Mouse (Mus musculus) kidney, postnatal 36 days (tissue): ENCODE data around the gene Gatd1.
"Not testable (repeated sequence)": the region's sequence is repeated elsewhere in the genome, so short reads cannot be mapped to it uniquely, and the experiment has no call there.

Experiments
- DNase-seq, 2 experiments: peaks; one replicate each; pipeline ENCODE4 v3.0.0; 2021 to 2022; ENCODE audit warnings: mixed read lengths in 2 of 2

The Gatd1 gene

DNA sequence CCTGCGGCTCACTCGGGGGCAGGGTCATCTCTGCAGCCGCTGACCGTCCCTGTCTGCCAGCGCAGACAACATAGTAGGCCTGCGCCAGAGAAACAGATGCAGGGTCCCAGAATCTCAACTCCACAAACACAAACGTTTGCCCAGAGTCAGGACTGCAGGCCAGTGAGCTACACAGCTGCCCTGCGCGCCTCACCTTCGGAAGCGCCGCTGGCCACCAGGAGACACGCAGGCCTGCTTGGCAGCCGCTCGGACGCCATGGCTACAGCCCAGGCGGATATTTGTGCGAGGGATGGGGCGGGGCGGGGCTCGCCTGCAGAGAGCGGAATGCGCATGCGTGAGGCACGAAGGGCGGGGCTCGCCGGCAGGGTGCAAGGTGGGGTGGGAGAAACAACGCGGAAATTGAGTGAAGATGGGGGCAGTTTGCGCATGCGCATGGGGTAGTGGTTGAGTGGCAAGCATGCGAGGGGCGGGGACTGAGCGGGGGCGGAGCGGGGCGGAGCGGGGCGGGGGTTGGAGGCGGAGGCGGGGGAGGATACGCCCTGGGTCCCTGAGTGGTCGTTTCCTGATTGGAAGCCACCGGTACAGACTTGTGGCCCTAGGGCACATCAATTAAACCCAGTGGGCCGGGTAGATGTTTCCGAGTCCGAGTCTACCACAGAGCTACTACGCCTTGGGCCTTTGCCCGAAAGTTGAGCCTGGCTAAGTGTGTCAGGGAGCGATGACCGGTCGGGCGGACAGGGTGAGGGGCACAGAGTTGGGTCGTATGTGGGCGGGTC is at the start of gene Gatd1:
Gene Gatd1, minus strand, starts transcription at position 328 of the 776 bp plus-strand sequence.
- peak; percentile 100 for DNase-seq

DNA sequence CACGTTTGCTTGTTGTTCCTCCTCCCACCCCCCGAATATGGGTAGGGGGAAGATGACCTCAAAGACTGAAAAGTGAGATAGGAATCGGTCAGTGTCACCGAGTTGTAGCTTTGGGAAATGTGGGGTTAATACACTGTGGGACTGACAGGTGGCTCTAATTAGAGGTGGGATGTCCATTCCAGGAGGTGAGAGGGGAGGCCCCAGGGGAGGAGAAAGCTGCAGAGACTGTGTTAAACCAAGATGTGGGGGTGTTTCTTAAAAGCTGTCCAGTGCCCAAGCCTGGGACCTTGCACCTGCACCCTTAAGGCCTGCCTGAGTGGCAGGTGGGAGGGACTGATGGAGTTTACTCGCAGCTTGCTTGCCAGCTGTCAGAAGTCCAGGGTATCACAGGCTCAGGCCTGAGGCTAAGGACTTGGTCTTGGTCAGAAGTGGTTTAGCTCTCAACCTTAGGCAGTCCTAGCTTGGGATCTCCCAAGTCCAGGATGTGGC is 48.4 kb upstream of the Gatd1 start:
- peak; percentile 83 to 84 for DNase-seq

DNA sequence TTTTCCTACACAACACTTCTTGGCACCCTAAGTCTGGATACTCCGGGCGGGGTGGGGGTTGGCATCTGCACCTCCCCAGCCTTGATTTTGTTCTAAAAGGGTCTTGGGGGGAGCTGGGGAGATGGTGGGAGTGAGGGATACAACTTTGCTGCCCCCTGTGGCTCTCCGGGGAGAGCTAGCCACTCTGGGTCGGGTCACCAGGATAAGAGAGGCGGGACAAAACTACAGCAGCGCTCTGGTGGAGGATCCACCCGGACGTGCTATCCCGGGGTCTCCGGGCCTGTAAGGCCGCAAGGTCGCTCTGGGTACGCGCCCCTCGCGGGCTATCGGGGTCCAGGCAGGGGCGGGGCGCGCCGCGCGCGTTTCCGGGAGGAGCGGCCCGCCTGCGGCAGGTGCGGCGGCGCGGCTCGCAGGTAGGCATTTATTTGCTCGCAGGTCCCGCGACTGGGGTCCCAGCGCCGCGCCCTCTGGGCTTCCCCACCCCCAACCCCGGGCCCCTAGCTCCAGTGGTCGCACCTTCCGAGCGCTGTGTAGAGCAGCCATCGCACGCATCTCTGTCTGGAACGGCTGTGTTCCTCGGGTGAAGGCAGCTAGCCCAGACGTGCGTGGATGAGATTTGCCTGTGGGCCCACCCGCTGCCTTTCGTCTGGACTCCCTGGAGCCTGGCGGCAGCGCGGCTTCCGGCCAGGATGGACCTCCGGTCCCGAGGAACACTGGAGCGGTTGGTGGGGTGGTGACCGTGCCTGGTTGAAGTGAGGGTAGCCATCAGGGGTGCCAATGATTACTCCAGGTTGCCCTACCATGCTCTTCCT is 47.8 kb upstream of the Gatd1 start:
- peak in 1 of 2 experiments; percentile 66 for DNase-seq

DNA sequence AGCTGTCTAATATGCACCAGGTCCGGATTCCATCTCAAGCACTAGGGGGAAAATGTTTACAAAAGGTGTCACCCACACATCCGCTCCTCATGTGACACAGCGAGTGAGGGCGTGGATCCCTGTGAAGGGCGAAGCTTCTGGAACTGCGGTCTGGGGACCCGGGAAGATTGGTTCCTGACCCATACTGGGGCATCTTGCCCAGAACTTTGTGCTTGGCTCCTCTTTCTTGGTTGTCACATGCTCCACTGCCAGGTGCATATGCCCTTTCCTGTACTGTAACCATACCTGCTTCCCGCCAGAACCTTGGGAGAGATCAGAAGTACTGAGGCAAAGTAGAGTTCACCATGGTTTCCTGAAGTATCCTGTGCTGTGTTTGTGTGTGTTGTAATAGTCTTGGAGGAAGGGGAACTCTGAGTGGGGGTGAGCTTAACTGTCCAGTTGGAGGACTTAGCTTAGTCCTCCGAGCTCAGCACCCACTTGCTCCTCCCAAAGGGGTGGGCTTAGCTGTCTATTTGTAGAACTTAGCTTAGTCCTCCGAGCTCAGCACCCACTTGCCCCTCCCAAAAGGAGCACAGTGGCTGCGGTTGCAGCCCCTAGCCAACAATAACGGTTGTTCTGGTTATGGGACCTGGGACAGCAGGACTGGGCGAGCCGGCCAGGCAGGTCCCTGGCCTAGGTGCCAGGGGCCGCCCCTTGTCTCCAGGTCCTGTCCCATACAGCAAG is 46.6 kb upstream of the Gatd1 start, which contains the start of gene Cracr2b:
Gene Cracr2b, plus strand, starts transcription at position 704 of the 723 bp plus-strand sequence.
- DNase-seq: no peak

DNA sequence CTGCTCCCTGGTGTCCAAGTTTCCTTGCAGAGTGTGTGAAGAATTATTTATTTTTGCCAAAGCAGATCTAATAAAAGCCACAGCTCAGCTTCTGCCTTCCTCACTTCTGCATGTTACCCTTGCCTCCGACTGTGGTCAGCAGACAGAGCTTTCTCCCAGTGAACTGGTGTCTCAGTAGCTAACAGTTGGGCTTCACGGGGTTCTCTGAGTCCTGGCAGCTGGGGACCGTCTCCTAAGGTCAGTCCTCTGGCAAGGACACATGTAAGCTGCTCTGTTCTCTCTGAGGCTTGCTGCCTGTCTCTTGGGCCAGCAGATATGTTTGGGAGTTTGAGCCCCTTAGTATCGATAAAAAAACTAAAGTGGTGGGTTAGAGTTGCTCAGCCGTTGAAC is 46.1 kb upstream of the Gatd1 start:
- no peak for DNase-seq

DNA sequence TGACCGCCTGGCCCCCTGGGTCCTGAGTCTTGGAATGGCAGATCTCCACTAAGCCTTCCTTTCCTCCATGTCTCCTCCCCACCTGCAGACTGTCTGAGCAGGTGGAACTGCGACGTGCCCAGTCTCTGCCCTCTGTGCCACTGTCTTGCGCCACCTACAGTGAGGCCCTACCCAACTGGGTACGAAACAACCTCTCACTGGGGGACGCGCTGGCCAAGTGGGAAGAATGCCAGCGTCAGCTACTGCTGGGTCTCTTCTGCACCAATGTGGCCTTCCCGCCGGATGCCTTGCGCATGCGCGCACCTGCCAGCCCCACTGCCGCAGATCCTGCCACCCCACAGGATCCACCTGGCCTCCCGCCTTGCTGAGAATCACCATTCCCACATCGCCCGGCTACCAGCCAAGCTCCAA is 45.4 kb upstream of the Gatd1 start:
- no peak for DNase-seq

DNA sequence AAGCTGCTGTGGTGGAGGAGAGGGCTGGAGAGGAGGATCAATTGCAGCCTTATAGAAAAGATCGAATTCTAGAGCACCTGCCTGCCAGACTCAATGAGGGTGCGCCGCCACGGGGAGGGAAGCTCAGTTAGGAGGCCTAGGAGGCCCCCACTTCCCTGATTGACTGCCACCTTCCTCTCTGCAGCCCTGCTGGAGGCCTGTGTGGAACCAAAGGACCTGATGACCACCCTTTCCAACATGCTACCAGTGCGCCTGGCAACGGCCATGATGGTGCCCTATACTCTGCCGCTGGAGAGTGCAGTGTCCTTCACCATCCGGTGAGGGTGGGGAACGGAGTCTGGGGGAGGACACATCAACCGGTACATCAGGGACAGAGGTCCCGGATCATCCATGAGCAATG is 44.7 kb upstream of the Gatd1 start:
- DNase-seq: no peak

DNA sequence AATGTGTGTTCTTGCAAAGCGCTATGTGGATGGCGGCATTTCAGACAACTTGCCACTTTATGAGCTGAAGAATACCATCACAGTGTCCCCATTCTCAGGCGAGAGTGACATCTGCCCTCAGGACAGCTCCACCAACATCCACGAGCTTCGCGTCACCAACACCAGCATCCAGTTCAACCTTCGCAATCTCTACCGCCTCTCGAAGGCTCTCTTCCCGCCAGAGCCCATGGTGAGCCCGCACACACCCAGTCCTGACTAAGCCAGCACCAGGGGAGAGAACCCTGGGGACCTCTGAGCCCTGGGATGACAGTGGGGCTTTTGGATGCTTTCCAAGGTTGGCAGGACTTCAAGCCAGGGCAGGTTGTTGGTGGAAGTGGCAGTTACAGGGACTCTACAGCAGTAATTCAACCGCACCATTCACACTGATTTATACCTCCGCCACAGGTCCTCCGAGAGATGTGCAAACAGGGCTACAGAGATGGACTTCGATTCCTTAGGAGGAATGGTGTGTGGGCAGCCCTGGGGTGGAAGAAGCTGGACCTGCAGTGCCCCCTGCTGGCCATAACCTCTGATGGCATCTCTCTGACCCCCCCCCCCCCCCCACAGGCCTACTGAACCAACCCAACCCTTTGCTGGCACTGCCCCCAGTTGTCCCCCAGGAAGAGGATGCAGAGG is 44.2 kb upstream of the Gatd1 start:
- DNase-seq: peak; percentile 70 to 86

DNA sequence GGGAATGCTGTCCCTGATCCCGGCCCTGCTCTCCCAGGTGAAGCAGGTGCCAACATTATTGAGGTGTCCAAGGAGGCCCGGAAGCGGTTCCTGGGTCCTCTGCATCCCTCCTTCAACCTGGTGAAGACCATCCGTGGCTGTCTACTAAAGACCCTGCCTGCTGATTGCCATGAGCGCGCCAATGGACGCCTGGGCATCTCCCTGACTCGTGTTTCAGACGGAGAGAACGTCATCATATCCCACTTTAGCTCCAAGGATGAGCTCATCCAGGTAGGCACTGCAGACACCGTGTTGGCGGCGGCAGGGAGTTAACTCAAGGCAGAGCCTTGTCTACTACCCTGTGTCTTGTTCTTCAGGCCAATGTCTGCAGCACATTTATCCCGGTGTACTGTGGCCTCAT is 43.3 kb upstream of the Gatd1 start:
- no peak for DNase-seq

DNA sequence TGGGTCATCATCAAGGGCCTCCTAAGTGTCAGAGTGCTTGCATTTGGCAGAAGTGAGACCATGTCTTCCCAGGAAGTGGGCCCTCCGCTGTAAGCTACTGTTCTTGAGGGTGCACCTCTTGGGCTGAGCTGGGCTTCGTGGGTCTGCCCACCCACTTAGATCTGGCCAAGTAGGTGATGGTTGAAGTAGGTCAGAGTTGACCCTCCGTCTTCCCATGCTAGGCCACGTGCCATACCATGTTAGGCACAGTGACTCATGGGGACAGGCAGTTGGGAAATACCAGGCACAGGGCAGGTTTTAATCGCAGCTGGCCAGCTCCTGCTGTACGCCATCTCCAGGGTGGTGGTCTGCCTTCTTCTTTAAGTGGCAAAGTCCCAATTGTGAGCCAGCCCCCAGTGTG is 42.8 kb upstream of the Gatd1 start:
- DNase-seq: no peak

DNA sequence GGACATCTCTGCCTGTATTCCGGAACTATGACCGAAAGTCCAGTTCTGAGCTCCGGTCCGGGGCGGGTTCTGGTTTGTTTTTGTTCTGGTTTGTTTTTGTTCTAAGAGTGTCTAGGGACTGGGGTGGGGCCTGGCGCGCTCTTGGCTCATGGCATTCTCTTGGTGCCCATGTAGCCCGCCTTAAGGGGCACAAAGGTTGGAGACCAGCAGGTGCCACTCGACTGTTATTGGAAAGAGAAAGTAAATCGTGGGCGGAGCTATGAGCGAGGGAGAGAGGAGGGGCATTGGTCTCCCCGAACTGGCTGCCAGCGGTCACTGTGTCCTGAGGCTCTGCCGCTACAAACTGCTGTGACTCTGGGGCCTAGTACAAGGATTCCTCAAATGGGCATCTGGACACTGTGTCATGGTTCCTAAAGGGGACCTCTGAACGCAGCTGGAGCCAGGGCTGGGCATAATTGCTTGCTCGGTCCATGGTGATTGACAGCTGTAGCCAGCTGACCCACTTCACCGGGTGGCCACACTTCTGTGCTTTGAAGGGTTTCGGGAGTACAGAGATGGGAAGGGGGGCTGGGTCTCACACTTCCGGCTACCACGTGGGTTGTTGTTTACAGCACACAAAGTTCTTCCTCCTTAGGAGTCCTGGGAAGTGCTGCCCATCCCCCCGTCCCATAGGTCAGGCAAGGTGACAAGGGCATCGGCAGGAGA is 41.8 kb upstream of the Gatd1 start:
- peak; percentile 89 to 93 for DNase-seq

DNA sequence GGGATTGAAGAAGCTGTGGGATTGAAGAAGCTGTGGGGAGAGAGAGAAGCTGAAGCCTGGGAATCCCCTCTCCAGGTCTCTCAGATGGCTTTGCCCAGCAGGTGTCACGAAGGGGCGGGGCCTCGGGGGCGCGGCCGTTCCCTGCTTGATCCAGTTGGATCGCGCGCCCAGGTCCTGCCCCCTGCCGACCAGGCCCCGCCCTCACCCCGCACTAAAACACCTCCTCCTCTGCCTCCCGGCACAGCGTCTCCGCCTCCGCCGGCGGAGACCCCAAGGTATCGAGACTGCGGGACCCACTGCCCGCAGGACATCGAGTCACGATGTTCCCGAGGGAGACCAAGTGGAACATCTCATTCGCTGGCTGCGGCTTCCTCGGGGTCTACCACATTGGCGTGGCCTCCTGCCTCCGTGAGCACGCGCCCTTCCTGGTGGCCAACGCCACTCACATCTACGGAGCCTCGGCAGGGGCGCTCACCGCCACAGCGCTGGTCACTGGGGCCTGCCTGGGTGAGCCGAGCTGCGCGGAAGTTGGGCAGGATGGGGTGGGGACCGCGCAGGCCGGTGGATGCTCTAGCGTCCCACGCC is 41.1 kb upstream of the Gatd1 start, which contains the start of gene Pnpla2:
Gene Pnpla2, plus strand, starts transcription at position 232 of the 585 bp plus-strand sequence.
- peak; percentile 98 to 100 for DNase-seq

DNA sequence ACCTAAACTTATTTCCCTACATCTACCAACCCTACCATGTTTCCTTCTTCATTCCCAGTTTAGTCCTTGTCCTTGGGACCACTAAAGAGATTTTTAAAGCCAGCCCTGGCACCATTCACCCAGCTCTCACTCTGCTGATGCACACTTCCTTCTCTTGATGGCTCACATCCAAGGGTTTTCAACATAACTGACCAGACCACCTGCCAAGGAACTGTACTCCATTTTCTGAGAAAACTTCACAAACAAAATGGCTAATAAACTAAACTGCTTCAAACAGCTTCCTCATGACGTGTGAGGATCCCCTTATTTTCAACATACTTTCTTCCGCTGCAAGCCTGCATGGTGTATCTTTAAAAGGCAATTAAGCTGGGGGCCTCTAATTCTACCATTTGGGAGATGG is 39.7 kb upstream of the Gatd1 start:
- no peak for DNase-seq

DNA sequence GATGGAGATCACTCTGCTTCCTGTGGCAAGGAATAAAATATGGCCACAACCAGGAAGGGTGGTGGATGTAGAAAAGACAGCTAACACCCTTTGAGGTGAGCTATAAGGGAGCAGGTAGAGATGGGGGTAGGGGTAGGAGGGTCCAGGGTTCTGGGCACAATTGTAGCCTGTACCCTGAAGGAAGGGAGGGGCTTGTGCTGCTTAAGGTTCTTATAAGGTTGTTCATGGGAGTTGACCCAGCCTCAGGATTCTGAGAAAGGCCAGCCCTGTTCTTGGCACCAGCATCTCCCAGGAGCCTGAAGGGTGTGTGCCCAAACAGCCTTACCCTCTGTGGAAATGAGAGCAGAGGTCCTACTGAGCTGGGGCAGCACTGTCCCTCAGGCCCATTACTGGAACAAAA is 38.0 kb upstream of the Gatd1 start:
- DNase-seq: no peak

DNA sequence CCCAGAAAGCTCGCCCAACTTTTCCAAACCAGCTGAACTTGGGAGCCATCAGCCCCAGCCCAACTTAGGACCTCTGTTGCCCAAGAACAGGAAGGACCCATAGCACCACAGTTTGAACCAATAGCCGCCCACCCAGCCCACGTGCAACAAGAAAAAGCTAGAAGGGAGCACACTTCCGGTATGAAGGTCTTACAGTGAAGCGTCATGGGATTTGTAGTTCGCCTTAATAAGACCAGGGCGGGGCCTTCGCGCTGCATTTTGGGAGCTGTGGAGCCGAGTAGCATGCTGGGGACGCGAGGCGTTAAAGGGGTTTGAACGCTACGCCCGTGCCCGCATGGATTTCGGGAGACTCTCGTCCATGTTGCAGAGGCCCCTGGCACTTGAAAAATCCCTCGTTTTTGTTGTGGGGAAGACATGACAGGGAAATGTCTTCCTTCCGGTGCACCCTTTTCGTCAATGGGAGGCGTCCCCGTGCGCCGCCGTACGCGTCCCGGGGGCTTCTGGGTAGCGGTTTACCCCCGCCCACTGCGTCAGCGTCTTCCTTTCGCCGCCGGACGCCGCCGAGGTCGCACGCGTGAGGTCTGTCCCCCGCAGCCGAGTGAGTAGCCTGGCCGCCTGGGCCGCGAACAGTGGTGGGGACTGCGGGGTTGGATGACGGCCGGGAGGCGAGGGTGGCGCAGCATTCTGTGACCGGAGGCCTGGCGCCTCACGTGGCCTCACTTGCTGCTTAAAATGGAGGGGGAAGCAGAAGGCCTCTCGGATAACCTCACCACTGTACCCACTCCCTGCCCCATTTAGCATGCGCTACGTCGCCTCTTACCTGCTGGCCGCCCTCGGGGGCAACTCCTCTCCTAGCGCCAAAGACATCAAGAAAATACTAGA is 33.4 kb upstream of the Gatd1 start, which contains the start of gene Rplp2:
Gene Rplp2, plus strand, starts transcription at position 261 of the 882 bp plus-strand sequence.
- peak; percentile 95 to 96 for DNase-seq

DNA sequence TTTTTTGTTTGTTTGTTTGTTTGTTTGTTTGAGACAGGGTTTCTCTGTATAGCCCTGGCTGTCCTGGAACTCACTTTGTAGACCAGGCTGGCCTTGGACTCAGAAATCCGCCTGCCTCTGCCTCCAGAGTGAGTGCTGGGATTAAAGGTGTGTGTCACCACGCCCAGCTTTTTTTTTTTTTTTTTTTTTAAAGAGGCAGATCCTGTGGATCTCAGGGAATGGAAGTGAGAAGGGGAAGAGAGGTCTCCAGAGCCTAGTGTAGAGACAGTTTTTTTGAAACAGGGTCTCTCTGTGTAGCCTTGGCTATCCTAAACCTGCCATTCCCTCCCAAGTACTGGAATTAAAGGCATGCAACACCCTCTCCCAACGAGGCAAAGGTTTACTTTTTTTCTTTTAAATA is 32.4 kb upstream of the Gatd1 start:
- DNase-seq: not testable (repeated sequence)

DNA sequence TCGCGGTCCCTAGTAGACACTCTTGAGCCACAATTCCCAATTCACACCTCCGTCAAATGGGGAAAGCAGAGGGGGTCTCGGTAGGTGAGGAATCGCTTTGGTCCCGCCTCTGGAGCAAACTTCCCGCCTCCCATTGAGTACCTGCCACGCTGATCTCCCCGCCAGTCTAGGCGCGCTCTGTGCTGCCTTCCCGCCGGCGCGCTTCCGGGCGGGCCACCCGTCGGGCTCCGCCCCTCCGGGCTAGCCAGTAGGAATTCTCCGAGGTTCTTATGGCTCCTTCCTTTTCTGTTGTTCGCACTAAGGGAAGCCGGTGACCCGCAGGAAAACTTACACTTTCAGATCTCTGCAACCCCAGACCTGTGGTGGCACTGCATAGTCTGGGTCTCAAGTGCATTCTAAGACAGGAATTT is 29.9 kb upstream of the Gatd1 start, which contains the start of gene Pidd1:
Gene Pidd1, minus strand, starts transcription at position 198 of the 410 bp plus-strand sequence.
- DNase-seq: peak; percentile 77 to 85

DNA sequence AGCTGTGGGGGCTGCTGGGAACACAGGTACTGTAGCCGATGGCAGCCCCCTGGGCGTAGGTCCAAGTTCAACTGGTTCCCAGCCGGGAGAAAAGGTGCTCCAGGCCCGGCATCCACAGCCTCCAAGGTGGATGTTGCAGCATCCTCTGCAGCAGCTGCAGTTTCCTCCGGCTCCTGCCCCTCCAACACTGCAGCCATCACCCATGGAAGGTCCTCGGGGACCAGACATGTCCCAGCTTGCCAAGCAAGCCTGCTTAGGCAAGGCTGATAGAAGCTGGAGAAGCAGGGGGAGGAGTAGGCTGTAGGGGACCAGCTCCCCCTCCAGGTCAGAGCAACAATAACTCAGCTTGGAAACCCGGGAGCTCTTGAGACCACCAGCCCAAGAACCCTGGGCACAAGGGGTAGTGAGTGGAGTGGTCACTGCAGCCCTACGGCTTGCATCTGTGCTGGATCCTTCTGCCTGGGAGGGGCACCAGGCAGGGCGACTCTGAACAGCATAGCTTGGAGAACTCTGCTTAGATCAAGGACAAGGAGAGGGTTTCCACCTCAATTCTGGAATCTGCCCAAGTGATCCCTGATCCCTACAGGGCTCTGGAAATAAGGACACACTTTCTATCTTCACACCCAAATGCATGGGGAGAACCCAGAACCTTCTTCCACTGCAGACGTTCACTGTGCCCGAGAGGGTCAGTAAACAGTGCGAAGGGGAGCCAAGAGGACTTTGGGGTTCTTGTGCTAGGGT is 29.3 kb upstream of the Gatd1 start:
- peak in 1 of 2 experiments; percentile 42 for DNase-seq

DNA sequence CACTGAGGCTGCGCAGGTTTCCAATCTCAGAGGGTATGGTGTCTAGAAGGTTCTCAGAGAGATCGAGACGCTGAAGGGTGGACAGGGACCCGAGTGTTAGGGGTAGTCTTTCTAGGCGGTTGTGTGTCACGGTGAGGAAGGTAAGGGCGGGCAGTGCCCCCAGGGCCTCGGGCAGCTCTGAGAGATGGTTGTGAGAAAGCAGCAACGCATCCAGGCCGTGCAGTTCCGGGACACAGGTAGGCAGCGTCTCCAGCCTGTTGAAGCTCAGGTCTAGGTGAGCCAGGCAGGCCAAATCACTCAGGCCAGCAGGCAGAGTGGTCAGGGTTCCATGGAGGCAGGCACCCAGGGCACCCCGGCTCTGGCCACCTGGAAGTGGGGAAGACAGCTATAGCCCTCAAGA is 28.3 kb upstream of the Gatd1 start:
- DNase-seq: no peak
